In genomic region chr1:135792143-135792939, GRCm38 (mm10) we compare ENCODE assay signal across 17 mouse cellular contexts. TPM values are rescaled to one million over a fixed set of nuclear protein-coding genes. Genes with fewer than 3 reads are reported as not detected.
A peak's percentile ranks its signal among the peaks of the same experiment; 100 is the strongest.
DNase-seq lines count a peak whose midpoint lies in the region; ATAC-seq and TF ChIP-seq lines count a peak whose summit lies in the region.
"Had no signal": no experiment of that assay in that cellular context is flagged by ENCODE, and none has a peak within 500 bp of the region (broad histone marks: within the 10 kb centered on the region; RNA-seq: fewer than 3 reads in every experiment).

No protein-coding gene starts in this region.

- TF ChIP-seq CTCF in ES-Bruce4 (IDR thresholded peaks at IDR 0.05; ENCODE audit: low read depth, low read length) = no peak
- TF ChIP-seq CTCF in stomach, postnatal 0 days (IDR thresholded peaks at IDR 0.05; ENCODE audit: low read depth) = 0 out of 2 replicates have a peak, but pooled peaks have one; percentile 10

- peaks cover 27% of the 10 kb centered on the region for H3K4me1 ChIP-seq in limb, embryonic 15.5 days
- peaks cover 36% of the 10 kb centered on the region for H3K4me1 ChIP-seq in limb, embryonic 10.5 days
- peaks cover 2% of the 10 kb centered on the region for H3K4me1 ChIP-seq in ES-Bruce4 (ENCODE audit: control insufficient read depth, insufficient read depth, low read length)
- peaks cover 12% of the 10 kb centered on the region for H3K4me1 ChIP-seq in stomach, postnatal 0 days (replicated peaks; ENCODE audit: control insufficient read depth, insufficient read depth)

- no peak for DNase-seq in limb, embryonic 10.5 days (ENCODE audit: low spot score)
- DNase-seq in ZHBTc4 (ENCODE audit: low read depth, low spot score) = peak; percentile 92
- DNase-seq in stomach, postnatal 0 days (ENCODE audit: low spot score) = no peak
- no peak for DNase-seq in layer of hippocampus, adult 9-11 months
- no peak for DNase-seq in thymus, postnatal 36 days
- DNase-seq: cerebellum, postnatal 10 days; gastrocnemius, postnatal 14 days; heart, postnatal 36 days; lung, postnatal 4 days; thymus, adult 18-20 months had no signal

- no peaks in the 10 kb centered on the region for H3K36me3 ChIP-seq in limb, embryonic 15.5 days
- no peaks in the 10 kb centered on the region for H3K36me3 ChIP-seq in limb, embryonic 10.5 days
- no peaks in the 10 kb centered on the region for H3K36me3 ChIP-seq in ES-Bruce4 (ENCODE audit: control insufficient read depth, insufficient read depth, low read length, poor library complexity, severe bottlenecking)
- no peaks in the 10 kb centered on the region for H3K36me3 ChIP-seq in stomach, postnatal 0 days (ENCODE audit: control insufficient read depth, insufficient read depth, low read length)
- H3K36me3 ChIP-seq: forebrain, embryonic 12.5 days; limb, embryonic 12.5 days; liver, embryonic 15.5 days; midbrain, embryonic 10.5 days; neural tube, embryonic 15.5 days had no signal

- H3K9ac ChIP-seq in limb, embryonic 15.5 days = no peak overlapping the region
- H3K9ac ChIP-seq in ES-Bruce4 (ENCODE audit: low read depth, poor library complexity, severe bottlenecking) = no peak overlapping the region
- H3K9ac ChIP-seq in stomach, postnatal 0 days (ENCODE audit: low read length) = no peak overlapping the region
- H3K9ac ChIP-seq: forebrain, embryonic 12.5 days; limb, embryonic 12.5 days; liver, embryonic 15.5 days; neural tube, embryonic 15.5 days had no signal

- TF ChIP-seq EP300 in ES-Bruce4 (IDR thresholded peaks at IDR 0.05; ENCODE audit: insufficient read depth, low read depth, low read length) = no peak
- no peak for TF ChIP-seq EP300 in stomach, postnatal 0 days (optimal IDR thresholded peaks at IDR 0.05)

- no peak overlapping the region for H3K4me3 ChIP-seq in limb, embryonic 15.5 days
- H3K4me3 ChIP-seq in limb, embryonic 10.5 days = no peak overlapping the region
- H3K4me3 ChIP-seq in ES-Bruce4 (ENCODE audit: low read depth, low read length) = no peak overlapping the region
- no peak overlapping the region for H3K4me3 ChIP-seq in stomach, postnatal 0 days (ENCODE audit: low read depth, low read length)
- H3K4me3 ChIP-seq: forebrain, embryonic 12.5 days; limb, embryonic 12.5 days; liver, embryonic 15.5 days; neural tube, embryonic 15.5 days had no signal

- no peak for TF ChIP-seq POLR2A in ES-Bruce4 (IDR thresholded peaks at IDR 0.05; ENCODE audit: insufficient read depth, low read length)

- no peaks in the 10 kb centered on the region for H3K27me3 ChIP-seq in limb, embryonic 15.5 days
- peaks cover 36% of the 10 kb centered on the region for H3K27me3 ChIP-seq in limb, embryonic 10.5 days (ENCODE audit: low read depth, poor library complexity, severe bottlenecking)
- H3K27me3 ChIP-seq in ES-Bruce4 (ENCODE audit: control insufficient read depth, insufficient read depth, low read length, poor library complexity, severe bottlenecking) = no peaks in the 10 kb centered on the region
- H3K27me3 ChIP-seq in stomach, postnatal 0 days (ENCODE audit: control insufficient read depth, insufficient read depth, low read length) = no peaks in the 10 kb centered on the region

- no peaks in the 10 kb centered on the region for H3K9me3 ChIP-seq in limb, embryonic 15.5 days
- H3K9me3 ChIP-seq in limb, embryonic 10.5 days (replicated peaks) = no peaks in the 10 kb centered on the region
- no peaks in the 10 kb centered on the region for H3K9me3 ChIP-seq in ES-Bruce4 (replicated peaks; ENCODE audit: control insufficient read depth, insufficient read depth, low read length, poor library complexity, severe bottlenecking)
- no peaks in the 10 kb centered on the region for H3K9me3 ChIP-seq in stomach, postnatal 0 days (ENCODE audit: control insufficient read depth, low read length)
- H3K9me3 ChIP-seq: forebrain, embryonic 12.5 days; limb, embryonic 12.5 days; liver, embryonic 15.5 days; midbrain, embryonic 10.5 days; neural tube, embryonic 15.5 days had no signal

- no peak for ATAC-seq in limb, embryonic 15.5 days (ENCODE audit: insufficient number of reproducible peaks, low FRiP score, low TSS enrichment, low read depth)
- ATAC-seq in stomach, postnatal 0 days (ENCODE audit: low FRiP score, low TSS enrichment) = no peak

- H3K4me2 ChIP-seq in limb, embryonic 15.5 days = no peak overlapping the region
- no peak overlapping the region for H3K4me2 ChIP-seq in stomach, postnatal 0 days (replicated peaks; ENCODE audit: low read depth)
- H3K4me2 ChIP-seq: liver, embryonic 15.5 days; neural tube, embryonic 15.5 days had no signal

- WGBS in limb, embryonic 15.5 days = 62% methylated on average over 13 of the region's 13 CpGs
- 69% methylated on average over 13 of the region's 13 CpGs for WGBS in limb, embryonic 10.5 days
- 66% methylated on average over 13 of the region's 13 CpGs for WGBS in stomach, postnatal 0 days

- peak overlapping the region; percentile 40; the same call in 1 of the 2 replicates for H3K27ac ChIP-seq in limb, embryonic 15.5 days
- no peak overlapping the region for H3K27ac ChIP-seq in limb, embryonic 10.5 days
- H3K27ac ChIP-seq in ES-Bruce4 (ENCODE audit: insufficient read depth, low read length) = peak overlapping the region; percentile 53; the same call in 1 of the 2 replicates
- H3K27ac ChIP-seq in stomach, postnatal 0 days (replicated peaks) = peak overlapping the region; percentile 95
- H3K27ac ChIP-seq: forebrain, embryonic 12.5 days; limb, embryonic 12.5 days; liver, embryonic 15.5 days; neural tube, embryonic 15.5 days had no signal

RNA-seq across cellular contexts. Expression of gene Tnni1, which starts 13.1 kb away (rescaled TPM):
- 231 and 577 TPM in 2 replicates for polyA plus RNA-seq in limb, embryonic 15.5 days (2015; fragmentation: Nextera tagmentation; extraction: Ambion mirVana)
- 8.3 and 12.7 TPM in 2 replicates for polyA plus RNA-seq in limb, embryonic 10.5 days (2016; fragmentation: Nextera tagmentation; extraction: Ambion mirVana)
- 0.53 and 1.0 TPM in 2 replicates for polyA plus RNA-seq in ES-Bruce4 (2011; ENCODE audit: insufficient read depth, insufficient read length, low read depth, missing spikeins)
- polyA plus RNA-seq in stomach, postnatal 0 days (2015; fragmentation: Nextera tagmentation; extraction: Ambion mirVana) = 4.2 and 6.8 TPM in 2 replicates

RNA-seq across cellular contexts. Expression of gene Lad1, which starts 26.1 kb away (rescaled TPM):
- 63.8 and 67.8 TPM in 2 replicates for polyA plus RNA-seq in limb, embryonic 15.5 days (2015; fragmentation: Nextera tagmentation; extraction: Ambion mirVana)
- 5.1 and 6.0 TPM in 2 replicates for polyA plus RNA-seq in limb, embryonic 10.5 days (2016; fragmentation: Nextera tagmentation; extraction: Ambion mirVana)
- 20.5 and 25.1 TPM in 2 replicates for polyA plus RNA-seq in ES-Bruce4 (2011; ENCODE audit: insufficient read depth, insufficient read length, low read depth, missing spikeins)
- polyA plus RNA-seq in stomach, postnatal 0 days (2015; fragmentation: Nextera tagmentation; extraction: Ambion mirVana) = 128 and 140 TPM in 2 replicates

RNA-seq across cellular contexts. Expression of gene Phlda3, which starts 26.4 kb away (rescaled TPM):
- 96.2 and 105 TPM in 2 replicates for polyA plus RNA-seq in limb, embryonic 15.5 days (2015; fragmentation: Nextera tagmentation; extraction: Ambion mirVana)
- polyA plus RNA-seq in limb, embryonic 10.5 days (2016; fragmentation: Nextera tagmentation; extraction: Ambion mirVana) = 30.2 and 33.0 TPM in 2 replicates
- 88.1 and 98.9 TPM in 2 replicates for polyA plus RNA-seq in ES-Bruce4 (2011; ENCODE audit: insufficient read depth, insufficient read length, low read depth, missing spikeins)
- 91.1 and 92.2 TPM in 2 replicates for polyA plus RNA-seq in stomach, postnatal 0 days (2015; fragmentation: Nextera tagmentation; extraction: Ambion mirVana)

RNA-seq across cellular contexts. Expression of gene Tnnt2, which starts 43.8 kb away (rescaled TPM):
- 87.0 and 226 TPM in 2 replicates for polyA plus RNA-seq in limb, embryonic 15.5 days (2015; fragmentation: Nextera tagmentation; extraction: Ambion mirVana)
- polyA plus RNA-seq in limb, embryonic 10.5 days (2016; fragmentation: Nextera tagmentation; extraction: Ambion mirVana) = 2.1 and 4.0 TPM in 2 replicates
- 1.2 and 1.6 TPM in 2 replicates for polyA plus RNA-seq in ES-Bruce4 (2011; ENCODE audit: insufficient read depth, insufficient read length, low read depth, missing spikeins)
- polyA plus RNA-seq in stomach, postnatal 0 days (2015; fragmentation: Nextera tagmentation; extraction: Ambion mirVana) = 36.4 and 39.9 TPM in 2 replicates

Comparison
In these comparisons a context has a peak if more than half of its experiments do, and no peak if none do; other contexts are left out.
1. RNA of gene Tnni1, which starts 13.1 kb away (polyA plus RNA-seq): 231 to 577 TPM in limb, embryonic 15.5 days; 8.3 to 12.7 TPM in limb, embryonic 10.5 days, 4.2 to 6.8 TPM in stomach, postnatal 0 days and 0.53 to 1.0 TPM in ES-Bruce4; every median in the first group is over 10 times any median in the second.